Comparison of ENCODE assay signal across 8 mouse cellular contexts in the genomic region with DNA sequence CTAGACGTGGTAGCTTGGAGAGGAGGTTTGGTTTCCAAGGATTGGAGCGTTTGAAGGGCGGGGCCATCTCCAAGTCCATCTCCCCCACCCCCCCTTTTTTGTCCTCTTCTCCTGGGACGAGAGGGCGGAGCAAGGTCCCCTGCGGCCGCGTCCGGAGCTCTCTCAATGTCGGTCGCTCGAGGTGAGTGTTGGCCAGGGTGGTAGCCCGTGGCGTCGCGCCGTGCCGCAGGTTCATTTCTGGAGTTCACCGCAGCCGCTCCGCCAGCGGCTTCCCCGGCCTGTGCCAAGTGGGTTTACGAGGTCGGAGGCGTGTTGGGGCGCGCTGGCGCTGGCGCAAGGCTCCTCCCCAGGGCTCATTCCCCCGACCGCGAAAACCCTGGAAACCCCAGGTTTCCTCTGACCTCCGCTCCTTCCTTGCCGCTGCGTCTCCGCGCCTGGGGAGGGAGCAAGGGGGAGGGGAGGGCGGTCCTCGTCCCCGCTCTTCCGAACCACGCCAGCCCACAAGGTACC. TPM values are rescaled to one million over a fixed set of nuclear protein-coding genes. Genes with fewer than 3 reads are reported as not detected.
DNase-seq lines count a peak whose midpoint lies in the region; ATAC-seq and TF ChIP-seq lines count a peak whose summit lies in the region.

A gene (plus strand): TSS at position 128 of the 510 bp plus-strand sequence.

- peak within 1 kb of the TSS; percentile 85 for H3K9ac ChIP-seq in forebrain, postnatal 0 days
- H3K9ac ChIP-seq in hindbrain, embryonic 15.5 days, result peak within 1 kb of the TSS; percentile 96
- H3K9ac ChIP-seq in midbrain, embryonic 16.5 days (ENCODE audit: low read depth, low read length), result peak within 1 kb of the TSS; percentile 96

- 0 out of 2 replicates have a peak, but pooled peaks cover 4% of the 10 kb centered on the region for H3K4me1 ChIP-seq in forebrain, postnatal 0 days (ENCODE audit: insufficient read depth)
- H3K4me1 ChIP-seq in hindbrain, embryonic 15.5 days (replicated peaks), result peaks cover 13% of the 10 kb centered on the region
- peaks cover 13% of the 10 kb centered on the region for H3K4me1 ChIP-seq in limb, embryonic 10.5 days
- peaks cover 2% of the 10 kb centered on the region; the same call in 1 of the 2 replicates for H3K4me1 ChIP-seq in midbrain, embryonic 16.5 days (ENCODE audit: control insufficient read depth, insufficient read depth, low read length)

- H3K9me3 ChIP-seq in forebrain, postnatal 0 days (ENCODE audit: low read length), result no peaks in the 10 kb centered on the region
- no peaks in the 10 kb centered on the region for H3K9me3 ChIP-seq in hindbrain, embryonic 15.5 days
- H3K9me3 ChIP-seq in limb, embryonic 10.5 days (replicated peaks), result no peaks in the 10 kb centered on the region
- H3K9me3 ChIP-seq in midbrain, embryonic 16.5 days (replicated peaks; ENCODE audit: control insufficient read depth, low read length, poor library complexity, severe bottlenecking), result no peaks in the 10 kb centered on the region

- no peak for DNase-seq in frontal cortex, adult 2 months (ENCODE audit: extremely low spot score in 1 of 2, low spot score in 1 of 2)
- DNase-seq in frontal cortex, postnatal 14 days (ENCODE audit: low spot score in 2 of 2), result no peak
- DNase-seq in adrenal gland, postnatal 4 days (ENCODE audit: low spot score in 2 of 2), result peak in 1 of 2 experiments; percentile 38
- peak; percentile 76 for DNase-seq in forebrain, postnatal 0 days
- peak; percentile 81 for DNase-seq in limb, embryonic 10.5 days (ENCODE audit: low spot score)
- DNase-seq in frontal cortex, postnatal 36 days (ENCODE audit: low spot score in 2 of 2), result no peak

- H3K36me3 ChIP-seq in forebrain, postnatal 0 days (ENCODE audit: insufficient read depth), result no peaks in the 10 kb centered on the region
- no peaks in the 10 kb centered on the region for H3K36me3 ChIP-seq in hindbrain, embryonic 15.5 days
- no peaks in the 10 kb centered on the region for H3K36me3 ChIP-seq in limb, embryonic 10.5 days
- no peaks in the 10 kb centered on the region for H3K36me3 ChIP-seq in midbrain, embryonic 16.5 days (ENCODE audit: control insufficient read depth, insufficient read depth, low read length)

- H3K4me2 ChIP-seq in forebrain, postnatal 0 days (ENCODE audit: low read depth), result peak within 1 kb of the TSS; percentile 84
- H3K4me2 ChIP-seq in hindbrain, embryonic 15.5 days, result peak within 1 kb of the TSS; percentile 93
- peak within 1 kb of the TSS; percentile 80 for H3K4me2 ChIP-seq in midbrain, embryonic 16.5 days (ENCODE audit: low read length)

- peak within 1 kb of the TSS; percentile 67 for H3K4me3 ChIP-seq in forebrain, postnatal 0 days (ENCODE audit: low read depth, low read length)
- peak within 1 kb of the TSS; percentile 90 for H3K4me3 ChIP-seq in hindbrain, embryonic 15.5 days
- peak within 1 kb of the TSS; percentile 69 for H3K4me3 ChIP-seq in limb, embryonic 10.5 days
- H3K4me3 ChIP-seq in midbrain, embryonic 16.5 days (ENCODE audit: low read depth, low read length), result peak within 1 kb of the TSS; percentile 86

- no peak for TF ChIP-seq CTCF in forebrain, postnatal 0 days (IDR thresholded peaks at IDR 0.05; ENCODE audit: low read depth)

- H3K27me3 ChIP-seq in forebrain, postnatal 0 days (ENCODE audit: insufficient read depth, low read length), result no peaks in the 10 kb centered on the region
- H3K27me3 ChIP-seq in hindbrain, embryonic 15.5 days, result no peaks in the 10 kb centered on the region
- no peaks in the 10 kb centered on the region for H3K27me3 ChIP-seq in limb, embryonic 10.5 days (ENCODE audit: low read depth, poor library complexity, severe bottlenecking)
- no peaks in the 10 kb centered on the region for H3K27me3 ChIP-seq in midbrain, embryonic 16.5 days (ENCODE audit: control insufficient read depth, insufficient read depth, low read depth, low read length)

- WGBS in forebrain, postnatal 0 days, result under 1% methylated on average over 43 of the region's 43 CpGs
- WGBS in hindbrain, embryonic 15.5 days, result under 1% methylated on average over 43 of the region's 43 CpGs
- WGBS in limb, embryonic 10.5 days, result under 1% methylated on average over 43 of the region's 43 CpGs
- under 1% methylated on average over 43 of the region's 43 CpGs for WGBS in midbrain, embryonic 16.5 days

- ATAC-seq in forebrain, postnatal 0 days, result peak; percentile 28
- ATAC-seq in hindbrain, embryonic 15.5 days (ENCODE audit: low FRiP score, low read depth), result peak; percentile 16
- peak; percentile 43 for ATAC-seq in midbrain, embryonic 16.5 days

- H3K27ac ChIP-seq in forebrain, postnatal 0 days (ENCODE audit: low read depth, low read length), result peak within 1 kb of the TSS; percentile 98
- H3K27ac ChIP-seq in hindbrain, embryonic 15.5 days (replicated peaks), result peak within 1 kb of the TSS; percentile 97
- peak within 1 kb of the TSS; percentile 95 for H3K27ac ChIP-seq in limb, embryonic 10.5 days
- H3K27ac ChIP-seq in midbrain, embryonic 16.5 days (ENCODE audit: low read length), result peak within 1 kb of the TSS; percentile 99

RNA-seq across cellular contexts. Expression of the gene that starts here (rescaled TPM):
- 20.7 and 23.0 TPM in 2 replicates for polyA plus RNA-seq in frontal cortex, adult 2 months (2012; rRNA removed)
- 10 to 100 TPM; 63.1 to 67.5 TPM for total RNA-seq in adrenal gland, postnatal 4 days (2021)
- total RNA-seq in forebrain, postnatal 0 days (2014; rRNA removed), result 33.2 and 48.4 TPM in 2 replicates
- polyA plus RNA-seq in forebrain, postnatal 0 days (2015; fragmentation: Nextera tagmentation; extraction: Ambion mirVana), result 4.4 and 6.2 TPM in 2 replicates
- 9.6 and 10.7 TPM in 2 replicates for polyA plus RNA-seq in hindbrain, embryonic 15.5 days (2015; fragmentation: Nextera tagmentation; extraction: Ambion mirVana)
- polyA plus RNA-seq in limb, embryonic 10.5 days (2016; fragmentation: Nextera tagmentation; extraction: Ambion mirVana), result 9.8 and 10.3 TPM in 2 replicates
- 9.9 and 15.5 TPM in 2 replicates for polyA plus RNA-seq in midbrain, embryonic 16.5 days (2015; fragmentation: Nextera tagmentation; extraction: Ambion mirVana)

Comparison
In these comparisons a context has a peak if more than half of its experiments do, and no peak if none do; other contexts are left out.
1. DNase-seq: peak in forebrain, postnatal 0 days (single experiment) and limb, embryonic 10.5 days (single experiment); none in frontal cortex, adult 2 months (0 of 2), frontal cortex, postnatal 14 days (0 of 2) and frontal cortex, postnatal 36 days (0 of 2).
2. Peak in every context shown above with its lines, with median percentiles within 50 percentile points of each other: ATAC-seq, H3K27ac ChIP-seq, H3K4me2 ChIP-seq, H3K4me3 ChIP-seq and H3K9ac ChIP-seq.